Mouse (Mus musculus) G1E (cell line): ENCODE measurements around the gene Sema3b.

Experiments
- CTCF ChIP-seq: IDR thresholded peaks from 2 replicates; pipeline ENCODE4 v1.5.1; 2012; ENCODE audit warnings: low read depth, low read length, inconsistent platforms, mixed read lengths
- GATA1 ChIP-seq: IDR thresholded peaks from 2 replicates; pipeline ENCODE4 v1.6.1; 2012; ENCODE audit warnings: borderline replicate concordance, low read length, inconsistent platforms, mixed read lengths
- POLR2AphosphoS5 ChIP-seq: IDR thresholded peaks from 2 replicates; pipeline ENCODE4 v1.6.1; 2012; ENCODE audit warnings: low read depth, low read length, inconsistent platforms; ENCODE audit not compliant: insufficient replicate concordance

- no peak for TF ChIP-seq CTCF
- TF ChIP-seq GATA1, result no peak
- TF ChIP-seq POLR2AphosphoS5, result no peak
These were observed 20.3 kb upstream of the Sema3b start for GRCm38 (mm10) chr9:107629411-107629730.
